Comparison of ENCODE assay signal across 22 mouse cellular contexts in genomic region chr15:94903188-94903587, GRCm38 (mm10).
"Had no signal": no experiment of that assay in that cellular context is flagged by ENCODE, and none has a peak within 500 bp of the region (broad histone marks: within the 10 kb centered on the region; RNA-seq: fewer than 3 reads in every experiment).

No protein-coding gene starts in this region.

- H3K27ac ChIP-seq: heart, embryonic 10.5 days; hindbrain, embryonic 10.5 days; hindbrain, embryonic 12.5 days; hindbrain, embryonic 14.5 days; intestine, embryonic 15.5 days; limb, embryonic 13.5 days; limb, embryonic 15.5 days; liver, embryonic 12.5 days; liver, embryonic 14.5 days had no signal

- H3K4me1 ChIP-seq: heart, embryonic 10.5 days; heart, embryonic 12.5 days; hindbrain, embryonic 10.5 days; intestine, embryonic 15.5 days; limb, embryonic 13.5 days; limb, embryonic 15.5 days; liver, embryonic 12.5 days had no signal

- H3K9ac ChIP-seq: heart, embryonic 12.5 days; hindbrain, embryonic 12.5 days; hindbrain, embryonic 14.5 days; intestine, embryonic 15.5 days; limb, embryonic 13.5 days; limb, embryonic 15.5 days; liver, embryonic 12.5 days; liver, embryonic 14.5 days had no signal

- ATAC-seq: hindbrain, embryonic 16.5 days; inflammation-experienced regulatory T-cells, adult 6 months; intestine, embryonic 15.5 days; intestine, postnatal 0 days; liver, embryonic 12.5 days had no signal

- H3K27me3 ChIP-seq: heart, embryonic 12.5 days; hindbrain, embryonic 12.5 days; intestine, embryonic 15.5 days; limb, embryonic 15.5 days; liver, embryonic 12.5 days had no signal

- H3K36me3 ChIP-seq: heart, embryonic 10.5 days; heart, embryonic 12.5 days; hindbrain, embryonic 10.5 days; hindbrain, embryonic 12.5 days; intestine, embryonic 15.5 days; limb, embryonic 13.5 days; limb, embryonic 15.5 days; liver, embryonic 12.5 days had no signal

- H3K4me3 ChIP-seq: heart, embryonic 10.5 days; heart, embryonic 12.5 days; hindbrain, embryonic 10.5 days; hindbrain, embryonic 12.5 days; intestine, embryonic 15.5 days; limb, embryonic 13.5 days; limb, embryonic 15.5 days; liver, embryonic 12.5 days had no signal

- DNase-seq: gastrocnemius, postnatal 14 days; heart, adult 18-20 months; heart, postnatal 10 days; heart, postnatal 4 days; kidney, adult 18-20 months; kidney, postnatal 36 days; layer of hippocampus, adult 9-11 months; layer of hippocampus, postnatal 36 days; left cerebral cortex, postnatal 4 days had no signal

- H3K4me2 ChIP-seq: heart, embryonic 12.5 days; hindbrain, embryonic 12.5 days; hindbrain, embryonic 14.5 days; intestine, embryonic 15.5 days; limb, embryonic 13.5 days; limb, embryonic 15.5 days; liver, embryonic 12.5 days had no signal

- H3K9me3 ChIP-seq: heart, embryonic 10.5 days; heart, embryonic 12.5 days; hindbrain, embryonic 10.5 days; hindbrain, embryonic 12.5 days; intestine, embryonic 15.5 days; limb, embryonic 15.5 days had no signal
